8 mouse cellular contexts compared by ENCODE assay signal in genomic region chr1:45022146-45022841, GRCm38 (mm10).
DNase-seq lines count a peak whose midpoint lies in the region; ATAC-seq and TF ChIP-seq lines count a peak whose summit lies in the region.

No protein-coding gene starts in this region.

- H3K4me1 ChIP-seq in limb, embryonic 14.5 days (ENCODE audit: control insufficient read depth, insufficient read depth, low read length) = peaks cover 10% of the 10 kb centered on the region
- no peaks in the 10 kb centered on the region for H3K4me1 ChIP-seq in midbrain, embryonic 11.5 days (ENCODE audit: control insufficient read depth, insufficient read depth, low read length)

- no peaks in the 10 kb centered on the region for H3K36me3 ChIP-seq in limb, embryonic 14.5 days (ENCODE audit: control insufficient read depth, insufficient read depth, low read length)
- no peaks in the 10 kb centered on the region for H3K36me3 ChIP-seq in midbrain, embryonic 11.5 days (ENCODE audit: control insufficient read depth, insufficient read depth, low read length)

- H3K27ac ChIP-seq in limb, embryonic 14.5 days (replicated peaks; ENCODE audit: low read depth, low read length) = peak overlapping the region; percentile 63; the same call in 1 of the 2 replicates
- no peak overlapping the region for H3K27ac ChIP-seq in midbrain, embryonic 11.5 days (ENCODE audit: low read depth, low read length)

- 82% methylated on average over 1 of the region's 1 CpGs for WGBS in limb, embryonic 14.5 days
- 76% methylated on average over 1 of the region's 1 CpGs for WGBS in midbrain, embryonic 11.5 days

- TF ChIP-seq POLR2A in limb, embryonic 14.5 days (IDR thresholded peaks at IDR 0.05; ENCODE audit: borderline replicate concordance, extremely low read depth, insufficient read depth, insufficient read length) = no peak

- no peaks in the 10 kb centered on the region for H3K27me3 ChIP-seq in limb, embryonic 14.5 days (ENCODE audit: control insufficient read depth, insufficient read depth, low read length)
- no peaks in the 10 kb centered on the region for H3K27me3 ChIP-seq in midbrain, embryonic 11.5 days (ENCODE audit: control insufficient read depth, insufficient read depth, low read length)

- peak; percentile 5 to 70 for DNase-seq in urinary bladder, adult 18-20 months (ENCODE audit: low spot score in 2 of 2)
- no peak for DNase-seq in urinary bladder, adult 2 months (ENCODE audit: low spot score)
- DNase-seq in gastrocnemius, postnatal 4 days (ENCODE audit: low spot score in 2 of 2) = peak; percentile 48 to 86
- DNase-seq in limb, embryonic 14.5 days (ENCODE audit: low spot score) = peak; percentile 78
- DNase-seq in testis, postnatal 14 days (ENCODE audit: low spot score) = peak; percentile 27
- no peak for DNase-seq in right cerebral cortex, postnatal 14 days
- no peak for DNase-seq in midbrain, embryonic 11.5 days (ENCODE audit: low spot score, missing footprints)
- no peak for DNase-seq in retina, embryonic 14.5 days (ENCODE audit: low spot score)

- no peak overlapping the region for H3K4me3 ChIP-seq in limb, embryonic 14.5 days (replicated peaks; ENCODE audit: low read length)
- no peak overlapping the region for H3K4me3 ChIP-seq in midbrain, embryonic 11.5 days (ENCODE audit: low read depth, low read length)

- H3K4me2 ChIP-seq in limb, embryonic 14.5 days (replicated peaks; ENCODE audit: low read depth, low read length, severe bottlenecking) = no peak overlapping the region
- H3K4me2 ChIP-seq in midbrain, embryonic 11.5 days = no peak overlapping the region

- H3K9ac ChIP-seq in limb, embryonic 14.5 days (ENCODE audit: low read depth, low read length, severe bottlenecking) = no peak overlapping the region
- H3K9ac ChIP-seq in midbrain, embryonic 11.5 days (ENCODE audit: low read length) = no peak overlapping the region

- 0 out of 2 replicates have a peak, but pooled peaks cover 3% of the 10 kb centered on the region for H3K9me3 ChIP-seq in limb, embryonic 14.5 days (ENCODE audit: control insufficient read depth, low read length)
- H3K9me3 ChIP-seq in midbrain, embryonic 11.5 days (ENCODE audit: control insufficient read depth, low read length) = no peaks in the 10 kb centered on the region

- peak; percentile 77 for ATAC-seq in limb, embryonic 14.5 days (ENCODE audit: low FRiP score, low read depth)
- ATAC-seq in midbrain, embryonic 11.5 days (ENCODE audit: low FRiP score) = no peak

Comparison
In these comparisons a context has a peak if more than half of its experiments do, and no peak if none do; other contexts are left out.
1. DNase-seq: peak in urinary bladder, adult 18-20 months (2 of 2), gastrocnemius, postnatal 4 days (2 of 2), limb, embryonic 14.5 days (single experiment) and testis, postnatal 14 days (single experiment); none in urinary bladder, adult 2 months (single experiment), right cerebral cortex, postnatal 14 days (single experiment), midbrain, embryonic 11.5 days (single experiment) and retina, embryonic 14.5 days (single experiment).